Mouse (Mus musculus): Measurements from ENCODE around the gene Galk1. TPM values are rescaled to one million over a fixed set of nuclear protein-coding genes. Genes with fewer than 3 reads are reported as not detected.
"Not testable (repeated sequence)": the region's sequence is repeated elsewhere in the genome, so short reads cannot be mapped to it uniquely, and the experiment has no call there.

The Galk1 gene
- total and polyA plus RNA-seq, 3 experiments = 14.5 to 16.4 (median 14.7) TPM

DNA sequence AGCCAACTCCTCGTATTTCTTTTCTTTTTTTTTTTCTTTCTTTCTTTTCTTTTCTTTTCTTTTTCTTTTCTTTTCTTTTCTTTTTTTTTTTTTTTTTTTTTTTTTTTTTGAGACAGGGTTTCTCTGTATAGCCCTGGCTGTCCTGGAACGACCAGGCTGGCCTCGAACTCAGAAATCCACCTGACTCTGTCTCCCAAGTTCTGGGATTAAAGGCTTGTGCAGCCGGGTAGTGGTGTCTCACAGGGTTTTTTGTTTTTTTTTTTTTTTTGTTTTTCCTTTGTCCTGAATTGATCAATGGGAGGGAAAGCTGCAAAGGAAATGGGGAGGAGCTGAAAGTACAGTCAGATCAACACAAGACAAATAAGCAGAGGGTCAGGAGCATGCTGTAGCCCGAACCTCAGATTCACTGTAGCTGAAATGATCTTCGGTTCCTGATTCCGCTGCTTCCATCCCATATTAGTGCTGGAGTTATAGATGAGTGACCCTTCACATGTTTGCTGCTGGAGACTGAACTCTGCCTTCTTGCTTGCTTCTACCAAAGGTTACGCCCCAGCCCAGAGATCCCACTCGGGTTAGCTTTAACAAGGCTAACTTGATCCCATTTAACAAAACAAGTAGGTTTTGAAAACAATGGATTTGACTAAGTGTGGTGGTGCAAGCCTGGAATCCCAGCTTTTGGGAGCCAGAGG is 15.8 kb upstream of the Galk1 start:
- intact Hi-C loops (cut with DNase I) = no loop called here
- Histone ChIP-seq H3K27me3 (ENCODE audit: control insufficient read depth, insufficient read depth, low read length) (no peaks in the 10 kb centered on the region), H3K4me1 (ENCODE audit: control insufficient read depth, insufficient read depth, low read length) (peaks cover 11% of the 10 kb centered on the region), H3K27ac (peak overlapping the region; percentile 39), H3K79me2 (replicated peaks; ENCODE audit: control insufficient read depth, insufficient read depth, low read length) (peaks cover under 1% of the 10 kb centered on the region; the same call in 1 of the 2 replicates), H3K9ac (ENCODE audit: low read depth, low read length) (no peak overlapping the region), H3K36me3 (ENCODE audit: control insufficient read depth, insufficient read depth, low read length) (no peaks in the 10 kb centered on the region), H3K4me3 (no peak overlapping the region)
- no peak for DNase-seq
- WGBS = 59% methylated on average over 9 of the region's 9 CpGs
- TF ChIP-seq POLR2A (IDR thresholded peaks at IDR 0.05; ENCODE audit: insufficient read depth, low read depth, low read length) = no peak
- no peak for TF ChIP-seq EP300 (IDR thresholded peaks at IDR 0.05; ENCODE audit: insufficient read depth, low read depth, low read length)
- no peak for TF ChIP-seq CTCF (IDR thresholded peaks at IDR 0.05)

DNA sequence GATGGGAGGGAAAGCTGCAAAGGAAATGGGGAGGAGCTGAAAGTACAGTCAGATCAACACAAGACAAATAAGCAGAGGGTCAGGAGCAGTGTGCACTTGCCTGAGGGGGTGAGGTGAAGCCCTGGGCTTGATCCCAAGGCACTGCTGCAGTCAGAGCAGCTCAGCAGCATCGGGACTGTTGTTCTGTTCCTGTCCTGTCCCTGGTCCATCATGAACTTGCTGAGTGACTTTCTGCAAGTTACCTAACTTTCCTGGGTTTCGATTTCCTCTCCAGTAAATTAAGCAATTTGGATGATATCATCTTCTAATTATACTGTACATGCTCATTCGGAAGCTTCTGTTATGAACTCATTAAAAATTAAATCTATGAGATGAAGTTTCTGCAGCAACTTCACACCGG is 15.2 kb upstream of the Galk1 start, which contains the start of gene H3f3b:
TSS of gene H3f3b (minus strand) at position 207 of the 400 bp plus-strand sequence.
- Histone ChIP-seq H3K9ac (ENCODE audit: low read depth, low read length) (peak within 1 kb of the TSS; percentile 12; the same call in 1 of the 2 replicates), H3K4me1 (ENCODE audit: control insufficient read depth, insufficient read depth, low read length) (peaks cover 11% of the 10 kb centered on the region), H3K27ac (peak within 1 kb of the TSS; percentile 39), H3K27me3 (ENCODE audit: control insufficient read depth, insufficient read depth, low read length) (no peaks in the 10 kb centered on the region), H3K36me3 (ENCODE audit: control insufficient read depth, insufficient read depth, low read length) (no peaks in the 10 kb centered on the region), H3K4me3 (0 out of 2 replicates have a peak within 1 kb of the TSS, but pooled peaks have one; percentile 4), H3K79me2 (replicated peaks; ENCODE audit: control insufficient read depth, insufficient read depth, low read length) (no peaks in the 10 kb centered on the region)
- intact Hi-C loops (cut with DNase I) = no loop called here
- TF ChIP-seq POLR2A (IDR thresholded peaks at IDR 0.05; ENCODE audit: insufficient read depth, low read depth, low read length) (peak; percentile 67), CTCF (IDR thresholded peaks at IDR 0.05) (no peak)
- WGBS = 43% methylated on average over 4 of the region's 4 CpGs
- no peak for DNase-seq

DNA sequence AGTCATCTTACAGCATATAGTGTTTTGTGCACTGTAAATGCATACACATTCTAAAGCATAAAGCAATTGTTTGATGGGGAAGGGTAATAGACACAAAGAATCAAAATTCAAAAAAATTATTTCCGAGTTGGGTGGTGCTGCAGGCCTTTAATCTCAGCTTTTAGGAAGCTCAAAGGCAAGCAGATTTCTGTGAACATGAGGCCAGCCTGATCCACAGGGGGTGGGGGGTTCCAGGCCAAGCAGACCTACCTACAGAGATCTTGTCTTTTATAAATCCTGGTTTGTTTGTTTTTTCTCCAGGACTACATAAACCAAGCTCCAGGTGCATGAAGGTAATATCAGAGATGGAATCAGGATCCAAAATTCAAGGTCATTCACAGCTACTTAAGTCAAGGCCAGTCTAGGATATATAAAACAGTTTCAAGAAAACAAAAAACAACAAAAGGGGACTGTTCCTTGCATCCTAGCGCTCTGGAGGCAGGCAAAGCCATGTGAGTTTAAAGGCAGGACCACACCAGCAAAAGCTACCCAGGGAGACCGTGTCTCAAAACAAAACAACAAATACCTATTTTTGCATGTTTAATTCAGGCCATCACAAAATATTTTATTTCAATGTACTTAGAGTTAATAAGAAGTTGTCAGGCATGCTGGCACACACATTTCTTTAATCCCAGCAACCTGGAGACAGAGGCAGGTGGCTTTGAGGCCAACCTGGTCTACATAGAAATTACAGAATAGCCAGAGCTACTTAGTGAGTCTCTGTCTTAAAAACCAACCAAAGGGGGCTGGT is 12.7 kb upstream of the Galk1 start:
- no peaks in the 10 kb centered on the region for H3K27me3 ChIP-seq (ENCODE audit: control insufficient read depth, insufficient read depth, low read length)
- H3K4me1 ChIP-seq (ENCODE audit: control insufficient read depth, insufficient read depth, low read length) = peaks cover 5% of the 10 kb centered on the region
- no peak overlapping the region for H3K4me3 ChIP-seq
- H3K36me3 ChIP-seq (ENCODE audit: control insufficient read depth, insufficient read depth, low read length) = peaks cover 15% of the 10 kb centered on the region
- intact Hi-C loops (cut with DNase I) = no loop called here
- TF ChIP-seq POLR2A (IDR thresholded peaks at IDR 0.05; ENCODE audit: insufficient read depth, low read depth, low read length) = no peak
- no peak for TF ChIP-seq CTCF (IDR thresholded peaks at IDR 0.05)
- no peak for TF ChIP-seq EP300 (IDR thresholded peaks at IDR 0.05; ENCODE audit: insufficient read depth, low read depth, low read length)
- DNase-seq = no peak
- H3K9ac ChIP-seq (ENCODE audit: low read depth, low read length) = no peak overlapping the region
- H3K27ac ChIP-seq = peak overlapping the region; percentile 23; the same call in 1 of the 2 replicates
- H3K79me2 ChIP-seq (replicated peaks; ENCODE audit: control insufficient read depth, insufficient read depth, low read length) = no peaks in the 10 kb centered on the region
- 91% methylated on average over 3 of the region's 3 CpGs for WGBS

DNA sequence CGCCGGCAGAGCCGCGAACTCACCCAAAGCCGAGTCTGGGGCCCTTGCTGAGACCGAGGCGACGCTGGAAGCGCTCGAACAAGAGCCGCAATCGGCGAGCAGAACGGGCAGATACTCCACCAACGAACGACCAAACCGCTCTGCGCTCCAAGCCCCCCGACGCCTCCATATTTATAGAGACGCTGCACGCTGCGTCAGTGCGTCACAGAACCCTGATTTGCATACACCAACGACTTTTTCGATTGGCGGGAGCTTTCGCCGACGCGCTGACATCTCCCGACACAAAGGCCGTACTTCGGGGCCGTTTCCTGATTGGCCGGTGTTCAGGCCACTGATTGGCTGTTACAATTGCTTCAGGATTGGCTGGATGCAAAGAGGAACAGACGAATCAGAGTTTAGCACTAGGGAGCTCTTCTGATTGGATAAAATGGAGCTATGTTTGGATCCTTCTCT is 11.9 kb upstream of the Galk1 start:
- H3K9ac ChIP-seq (ENCODE audit: low read depth, low read length) = peak overlapping the region; percentile 96
- no peaks in the 10 kb centered on the region for H3K27me3 ChIP-seq (ENCODE audit: control insufficient read depth, insufficient read depth, low read length)
- intact Hi-C loops (cut with DNase I) = no loop called here
- WGBS = under 1% methylated on average over 37 of the region's 37 CpGs
- peak overlapping the region; percentile 99 for H3K27ac ChIP-seq
- DNase-seq = peak; percentile 92 to 97
- no peak for TF ChIP-seq CTCF (IDR thresholded peaks at IDR 0.05)
- peak; percentile 86; the same call in 1 of the 2 replicates for TF ChIP-seq EP300 (IDR thresholded peaks at IDR 0.05; ENCODE audit: insufficient read depth, low read depth, low read length)
- peak; percentile 100 for TF ChIP-seq POLR2A (IDR thresholded peaks at IDR 0.05; ENCODE audit: insufficient read depth, low read depth, low read length)
- peaks cover 15% of the 10 kb centered on the region for H3K36me3 ChIP-seq (ENCODE audit: control insufficient read depth, insufficient read depth, low read length)
- H3K4me3 ChIP-seq = peak overlapping the region; percentile 90
- H3K79me2 ChIP-seq (replicated peaks; ENCODE audit: control insufficient read depth, insufficient read depth, low read length) = no peaks in the 10 kb centered on the region
- peaks cover 4% of the 10 kb centered on the region for H3K4me1 ChIP-seq (ENCODE audit: control insufficient read depth, insufficient read depth, low read length)

DNA sequence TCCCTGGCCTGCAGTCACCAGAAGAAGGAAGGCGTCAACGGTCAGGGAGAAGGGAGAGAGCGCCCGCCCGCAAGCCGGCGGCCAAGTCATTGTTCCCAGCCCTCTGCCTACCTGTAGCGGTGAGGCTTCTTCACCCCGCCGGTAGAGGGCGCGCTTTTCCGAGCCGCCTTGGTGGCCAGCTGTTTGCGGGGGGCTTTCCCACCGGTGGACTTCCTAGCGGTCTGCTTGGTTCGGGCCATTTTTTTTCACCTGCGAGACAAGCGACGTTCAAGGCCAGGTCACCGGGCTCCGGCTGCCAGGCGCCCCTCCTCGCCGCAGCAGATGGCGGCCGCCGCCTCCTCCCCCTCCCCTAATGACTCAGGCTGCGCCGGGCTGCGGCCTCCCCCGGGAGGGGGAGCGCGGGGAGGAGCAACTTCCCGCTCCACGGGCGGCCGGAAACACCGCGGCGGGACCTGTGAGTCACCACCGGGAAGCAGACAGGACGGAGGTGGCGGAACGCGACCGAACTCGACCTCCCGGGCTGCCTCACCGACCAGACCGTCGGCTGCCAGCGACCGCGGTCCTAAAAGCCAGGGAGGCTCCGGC is 11.3 kb upstream of the Galk1 start:
- Histone ChIP-seq H3K79me2 (replicated peaks; ENCODE audit: control insufficient read depth, insufficient read depth, low read length) (no peaks in the 10 kb centered on the region), H3K4me1 (ENCODE audit: control insufficient read depth, insufficient read depth, low read length) (peaks cover 4% of the 10 kb centered on the region), H3K36me3 (ENCODE audit: control insufficient read depth, insufficient read depth, low read length) (peaks cover 15% of the 10 kb centered on the region), H3K27me3 (ENCODE audit: control insufficient read depth, insufficient read depth, low read length) (no peaks in the 10 kb centered on the region), H3K27ac (peak overlapping the region; percentile 99), H3K9ac (ENCODE audit: low read depth, low read length) (peak overlapping the region; percentile 96), H3K4me3 (peak overlapping the region; percentile 90)
- intact Hi-C loops (cut with DNase I) = no loop called here
- under 1% methylated on average over 57 of the region's 57 CpGs for WGBS
- DNase-seq = peak; percentile 87 to 91
- no peak for TF ChIP-seq POLR2A (IDR thresholded peaks at IDR 0.05; ENCODE audit: insufficient read depth, low read depth, low read length)
- TF ChIP-seq CTCF (IDR thresholded peaks at IDR 0.05) = peak; percentile 95
- no peak for TF ChIP-seq EP300 (IDR thresholded peaks at IDR 0.05; ENCODE audit: insufficient read depth, low read depth, low read length)

DNA sequence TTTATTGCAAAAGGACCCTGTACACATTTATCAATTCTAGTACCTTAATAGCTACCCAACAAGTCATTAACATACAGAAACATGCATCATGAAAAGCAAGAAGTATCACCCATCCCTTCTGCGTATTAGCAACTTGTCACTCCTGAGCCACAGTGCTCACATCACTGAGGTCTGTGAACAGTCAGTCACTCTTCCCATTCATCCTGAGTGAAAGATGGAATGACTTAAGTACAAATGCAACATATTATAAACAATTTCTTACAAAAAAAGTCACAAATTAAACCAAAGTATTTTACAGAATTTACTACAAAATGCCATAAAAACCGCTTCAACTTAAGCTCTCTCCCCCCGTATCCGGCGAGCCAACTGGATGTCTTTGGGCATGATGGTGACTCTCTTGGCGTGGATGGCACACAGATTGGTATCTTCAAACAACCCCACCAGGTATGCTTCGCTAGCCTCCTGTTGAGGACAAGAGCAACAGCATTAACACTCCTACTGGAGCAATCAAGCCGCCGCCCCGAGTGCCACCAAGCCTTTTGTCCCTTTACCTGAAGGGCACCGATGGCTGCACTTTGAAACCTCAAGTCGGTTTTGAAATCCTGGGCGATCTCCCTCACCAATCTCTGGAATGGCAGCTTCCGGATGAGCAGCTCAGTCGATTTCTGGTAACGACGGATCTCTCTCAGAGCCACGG is 10.7 kb upstream of the Galk1 start:
- Histone ChIP-seq H3K36me3 (ENCODE audit: control insufficient read depth, insufficient read depth, low read length) (peaks cover 15% of the 10 kb centered on the region), H3K27ac (peak overlapping the region; percentile 99), H3K9ac (ENCODE audit: low read depth, low read length) (peak overlapping the region; percentile 96), H3K4me3 (peak overlapping the region; percentile 90)
- WGBS = under 1% methylated on average over 18 of the region's 18 CpGs
- H3K79me2 ChIP-seq (replicated peaks; ENCODE audit: control insufficient read depth, insufficient read depth, low read length); H3K27me3 ChIP-seq (ENCODE audit: control insufficient read depth, insufficient read depth, low read length); intact Hi-C loops (cut with DNase I); H3K4me1 ChIP-seq (ENCODE audit: control insufficient read depth, insufficient read depth, low read length); DNase-seq: not testable (repeated sequence)
